In the genomic region with DNA sequence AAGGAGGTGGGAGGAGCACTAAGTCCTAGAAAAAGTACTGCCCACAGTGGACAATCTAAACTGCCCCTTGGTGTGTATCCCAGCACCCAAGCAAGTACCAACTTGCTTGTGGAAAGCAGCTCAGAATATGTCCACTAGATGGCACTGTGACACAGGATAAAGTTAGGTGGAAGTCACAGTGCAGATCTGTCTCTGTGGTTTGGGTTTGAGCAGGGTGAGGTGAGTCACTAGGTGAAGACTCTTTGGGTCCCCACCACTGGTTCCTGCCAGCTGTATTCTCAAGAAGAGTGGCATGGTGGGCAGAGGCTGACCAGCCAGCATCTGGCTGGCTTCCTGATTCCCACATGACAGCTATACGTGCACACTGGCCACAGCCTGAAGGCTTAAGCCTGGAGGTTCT, we compare ENCODE assay signal across 8 mouse cellular contexts. TPM values are rescaled to one million over a fixed set of nuclear protein-coding genes. Genes with fewer than 3 reads are reported as not detected.
DNase-seq lines count a peak whose midpoint lies in the region; ATAC-seq lines count a peak whose summit lies in the region.

No protein-coding gene starts in this region.

- no peak overlapping the region for H3K9ac ChIP-seq in hindbrain, embryonic 15.5 days

- no peak overlapping the region for H3K27ac ChIP-seq in hindbrain, embryonic 15.5 days (replicated peaks)

- peak; percentile 89 for DNase-seq in R1 (ENCODE audit: low read depth, low spot score)
- DNase-seq in cerebellum, postnatal 10 days, result peak; percentile 88 to 94
- DNase-seq in frontal cortex, postnatal 36 days (ENCODE audit: low spot score in 2 of 2), result peak; percentile 75 to 89
- peak; percentile 61 to 77 for DNase-seq in layer of hippocampus, postnatal 25 days (ENCODE audit: extremely low spot score in 1 of 2, low spot score in 1 of 2)
- peak; percentile 85 for DNase-seq in lung, postnatal 25 days (ENCODE audit: low spot score)
- peak; percentile 93 for DNase-seq in retina, embryonic 14.5 days (ENCODE audit: low spot score)
- peak; percentile 59 to 64 for DNase-seq in thymus, postnatal 36 days

- H3K27me3 ChIP-seq in hindbrain, embryonic 15.5 days, result no peaks in the 10 kb centered on the region

- H3K36me3 ChIP-seq in hindbrain, embryonic 15.5 days, result peaks cover 7% of the 10 kb centered on the region

- H3K4me2 ChIP-seq in hindbrain, embryonic 15.5 days, result no peak overlapping the region

- ATAC-seq in hindbrain, embryonic 15.5 days (ENCODE audit: low FRiP score, low read depth), result peak; percentile 57

- 74% methylated on average over 1 of the region's 1 CpGs for WGBS in hindbrain, embryonic 15.5 days

- H3K4me3 ChIP-seq in hindbrain, embryonic 15.5 days, result no peak overlapping the region

- H3K4me1 ChIP-seq in hindbrain, embryonic 15.5 days (replicated peaks), result peaks cover 21% of the 10 kb centered on the region

- H3K9me3 ChIP-seq in hindbrain, embryonic 15.5 days, result no peaks in the 10 kb centered on the region

RNA-seq across cellular contexts. Expression of a gene that starts 16.5 kb away (rescaled TPM):
- 10.1 and 13.8 TPM in 2 replicates for polyA plus RNA-seq in hindbrain, embryonic 15.5 days (2015; fragmentation: Nextera tagmentation; extraction: Ambion mirVana)
- total RNA-seq in layer of hippocampus, postnatal 25 days (2021), result 10 to 100 TPM; 29.0 to 37.5 TPM

RNA-seq across cellular contexts. Expression of a gene that starts 16.7 kb away (rescaled TPM):
- 196 and 197 TPM in 2 replicates for polyA plus RNA-seq in hindbrain, embryonic 15.5 days (2015; fragmentation: Nextera tagmentation; extraction: Ambion mirVana)
- 100 to 1,000 TPM; 159 to 174 TPM for total RNA-seq in layer of hippocampus, postnatal 25 days (2021)

RNA-seq across cellular contexts. Expression of a gene that starts 17.0 kb away (rescaled TPM):
- polyA plus RNA-seq in hindbrain, embryonic 15.5 days (2015; fragmentation: Nextera tagmentation; extraction: Ambion mirVana), result 3.5 and 4.3 TPM in 2 replicates
- total RNA-seq in layer of hippocampus, postnatal 25 days (2021), result under 1 TPM; 0.27 to 0.28 TPM

RNA-seq across cellular contexts. Expression of a gene that starts 31.5 kb away (rescaled TPM):
- 6.7 and 6.9 TPM in 2 replicates for polyA plus RNA-seq in hindbrain, embryonic 15.5 days (2015; fragmentation: Nextera tagmentation; extraction: Ambion mirVana)
- 1 to 10 TPM in 1 of 2 experiments, under 1 TPM in 1; 0.89 to 1.3 TPM for total RNA-seq in layer of hippocampus, postnatal 25 days (2021)
